Mouse (Mus musculus) ES-E14 (cell line): Measurements from ENCODE around the gene Rraga.

Experiments
- CHD2 ChIP-seq: IDR thresholded peaks from 2 replicates; pipeline ENCODE4 v1.6.1; 2014; ENCODE audit warnings: mild to moderate bottlenecking, low read depth, low read length, inconsistent platforms
- HCFC1 ChIP-seq: IDR thresholded peaks from 2 replicates; pipeline ENCODE4 v1.6.1; 2012; ENCODE audit warnings: low read length, inconsistent platforms, borderline replicate concordance; ENCODE audit not compliant: insufficient read depth
- MAFK ChIP-seq: IDR thresholded peaks from 2 replicates; pipeline ENCODE4 v1.6.1; 2014; ENCODE audit warnings: mild to moderate bottlenecking, low read depth, low read length, inconsistent platforms; ENCODE audit not compliant: insufficient read depth
- ZC3H11A ChIP-seq: IDR thresholded peaks from 2 replicates; pipeline ENCODE4 v1.6.1; 2012; ENCODE audit warnings: low read depth, mild to moderate bottlenecking, inconsistent platforms, low read length, borderline replicate concordance
- ZNF384 ChIP-seq: IDR thresholded peaks from 2 replicates; pipeline ENCODE4 v1.6.1; 2012; ENCODE audit warnings: low read depth, low read length, inconsistent platforms

DNA sequence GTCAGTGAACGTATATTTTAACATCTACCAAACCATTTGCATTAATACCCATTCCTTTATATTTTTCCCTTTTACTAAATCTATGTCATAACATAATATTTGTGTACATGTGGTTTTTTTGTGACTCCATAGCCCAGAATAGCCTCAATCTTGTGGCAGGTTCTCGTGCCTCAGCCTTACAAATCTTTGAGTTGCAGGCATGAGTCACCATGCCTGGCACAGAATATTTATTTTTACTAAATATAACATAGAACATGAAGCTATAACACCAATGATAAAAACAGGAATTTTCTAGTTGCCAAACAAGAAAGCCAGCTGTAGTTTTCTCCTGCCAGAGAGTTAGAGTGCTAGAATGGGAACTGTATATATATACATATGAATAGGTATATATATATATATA is 45.0 kb downstream of the Rraga start:
- TF ChIP-seq MAFK (no peak), ZC3H11A (no peak), CHD2 (no peak), ZNF384 (no peak), HCFC1 (no peak)
